Mouse (Mus musculus): Measurements from ENCODE around the gene Fbxo34. TPM values are rescaled to one million over a fixed set of nuclear protein-coding genes. Genes with fewer than 3 reads are reported as not detected.

Fbxo34 gene
- total and polyA plus RNA-seq, 3 experiments, result 14.8 to 29.5 TPM; not detected in 1

GRCm38 (mm10) chr14:47522301-47522700 is 72.1 kb downstream of the Fbxo34 start:
- H3K9me3 ChIP-seq (replicated peaks; ENCODE audit: insufficient read depth, low read length), result no peaks in the 10 kb centered on the region
- no peaks in the 10 kb centered on the region for H3K27me3 ChIP-seq (ENCODE audit: control insufficient read depth in 1 of 2, insufficient read depth in 2 of 2, low read length in 2 of 2)
- H3K79me2 ChIP-seq (ENCODE audit: control insufficient read depth, insufficient read depth, low read length, poor library complexity), result peaks cover 3% of the 10 kb centered on the region; the same call in 1 of the 2 replicates
- H3K4me1 ChIP-seq (ENCODE audit: control insufficient read depth in 1 of 2, insufficient read depth in 2 of 2, low read length in 2 of 2), result peaks cover 10 to 32% of the 10 kb centered on the region in 2 experiments
- 0 out of 2 replicates have a peak overlapping the region, but pooled peaks have one; percentile 30 for H3K9ac ChIP-seq (ENCODE audit: control insufficient read depth, low read depth, low read length, poor library complexity, severe bottlenecking)
- H3K4me3 ChIP-seq (ENCODE audit: control insufficient read depth in 1 of 2, insufficient read depth in 1 of 2, low read depth in 2 of 2, low read length in 2 of 2), result no peak overlapping the region
- peak overlapping the region; percentile 91 for H3K27ac ChIP-seq (ENCODE audit: control insufficient read depth, low read depth, low read length)
- peaks cover 1 to 47% of the 10 kb centered on the region in 2 experiments; a peak in 3 of 4 replicates for H3K36me3 ChIP-seq (ENCODE audit: control insufficient read depth in 1 of 2, insufficient read depth in 2 of 2, low read length in 2 of 2)
- DNase-seq (ENCODE audit: low read depth, low spot score), result peak; percentile 92
- TF ChIP-seq SMC3 (IDR thresholded peaks at IDR 0.05; ENCODE audit: low read depth, low read length) (no peak), SIN3A (IDR thresholded peaks at IDR 0.05; ENCODE audit: low read length) (peak; percentile 92), NRF1 (IDR thresholded peaks at IDR 0.05; ENCODE audit: insufficient read depth, low read depth, low read length, poor library complexity, severe bottlenecking) (no peak), POLR2AphosphoS2 (IDR thresholded peaks at IDR 0.05; ENCODE audit: low read length) (no peak), RCOR1 (IDR thresholded peaks at IDR 0.05; ENCODE audit: low read depth, low read length) (peak; percentile 91), RAD21 (IDR thresholded peaks at IDR 0.05; ENCODE audit: low read depth, low read length) (no peak), TAL1 (IDR thresholded peaks at IDR 0.05; ENCODE audit: low read length) (peak; percentile 95), TCF12 (IDR thresholded peaks at IDR 0.05; ENCODE audit: low read depth, low read length) (peak; percentile 99), ZKSCAN1 (IDR thresholded peaks at IDR 0.05; ENCODE audit: low read depth, low read length) (no peak; the same call in 1 of the 2 replicates), CTCF (IDR thresholded peaks at IDR 0.05 in 2 of 3, conservative IDR thresholded peaks at IDR 0.05 in 1 of 3; ENCODE audit: control insufficient read depth in 1 of 3, insufficient read depth in 1 of 3, low read depth in 2 of 3, low read length in 3 of 3, poor library complexity in 1 of 3, severe bottlenecking in 1 of 3) (no peak), USF1 (IDR thresholded peaks at IDR 0.05; ENCODE audit: low read depth, low read length) (no peak), ETS1 (IDR thresholded peaks at IDR 0.05; ENCODE audit: low read depth, low read length) (peak; percentile 99), GABPA (IDR thresholded peaks at IDR 0.05; ENCODE audit: low read depth, low read length) (no peak), BHLHE40 (IDR thresholded peaks at IDR 0.05; ENCODE audit: borderline replicate concordance, low read depth, low read length) (peak; percentile 99), MXI1 (IDR thresholded peaks at IDR 0.05; ENCODE audit: low read depth, low read length) (peak; percentile 87), POLR2A (IDR thresholded peaks at IDR 0.05; ENCODE audit: control insufficient read depth in 1 of 2, insufficient read depth in 1 of 2, low read depth in 1 of 2, low read length in 2 of 2, poor library complexity in 1 of 2) (no peak; a peak in 1 of 4 replicates), TBP (IDR thresholded peaks at IDR 0.05; ENCODE audit: low read depth, low read length) (no peak), EP300 (IDR thresholded peaks at IDR 0.05; ENCODE audit: low read depth in 1 of 2, low read length in 2 of 2) (peak; percentile 96 to 97), ELF1 (IDR thresholded peaks at IDR 0.05; ENCODE audit: low read depth, low read length) (no peak), ZC3H11A (IDR thresholded peaks at IDR 0.05; ENCODE audit: low read depth, low read length) (no peak), ZNF384 (IDR thresholded peaks at IDR 0.05; ENCODE audit: low read depth, low read length) (peak; percentile 87), MAZ (IDR thresholded peaks at IDR 0.05; ENCODE audit: low read depth, low read length) (no peak), E2F4 (IDR thresholded peaks at IDR 0.05; ENCODE audit: borderline replicate concordance, low read depth, low read length) (no peak), MYB (IDR thresholded peaks at IDR 0.05; ENCODE audit: low read depth, low read length) (peak; percentile 55; the same call in 1 of the 2 replicates), KAT2A (conservative IDR thresholded peaks at IDR 0.05; ENCODE audit: low read depth, low read length) (no peak), ZMIZ1 (IDR thresholded peaks at IDR 0.05; ENCODE audit: low read depth, low read length) (no peak), CHD2 (IDR thresholded peaks at IDR 0.05; ENCODE audit: low read length) (no peak), MAFK (IDR thresholded peaks at IDR 0.05; ENCODE audit: borderline replicate concordance, low read depth, low read length) (no peak), POLR2AphosphoS5 (IDR thresholded peaks at IDR 0.05; ENCODE audit: borderline replicate concordance, low read depth, low read length) (no peak), MYC (IDR thresholded peaks at IDR 0.05; ENCODE audit: low read depth, low read length) (peak; percentile 87), UBTF (IDR thresholded peaks at IDR 0.05; ENCODE audit: borderline replicate concordance, insufficient read depth, low read depth, low read length) (no peak), HCFC1 (IDR thresholded peaks at IDR 0.05; ENCODE audit: low read depth, low read length) (peak; percentile 34; the same call in 1 of the 2 replicates), GATA1 (IDR thresholded peaks at IDR 0.05; ENCODE audit: low read depth, low read length) (peak; percentile 99), NELFE (IDR thresholded peaks at IDR 0.05; ENCODE audit: low read depth, low read length) (no peak), MEF2A (IDR thresholded peaks at IDR 0.05; ENCODE audit: extremely low read depth, insufficient replicate concordance, low read depth, low read length, poor library complexity, severe bottlenecking) (no peak), USF2 (IDR thresholded peaks at IDR 0.05; ENCODE audit: borderline replicate concordance in 1 of 2, insufficient read depth in 1 of 2, low read depth in 1 of 2, low read length in 2 of 2) (no peak), JUND (IDR thresholded peaks at IDR 0.05; ENCODE audit: low read depth, low read length) (no peak), MAX (IDR thresholded peaks at IDR 0.05; ENCODE audit: low read length) (peak; percentile 75)

Measured in MEL (cell line).